Mouse (Mus musculus) fat pad, adult 2 months (tissue): ENCODE results near the gene Ccdc8.

ENCODE experiments used
- DNase-seq: peaks from one replicate; pipeline ENCODE4 v3.0.0-alpha.2; 2011; ENCODE audit warnings: low read depth, low spot score; ENCODE audit errors: extremely low read depth

The Ccdc8 gene

GRCm38 (mm10) chr7:17009326-17010009 lies 17.0 kb downstream of the Ccdc8 start:
- no peak for DNase-seq

- no peak for DNase-seq
These were observed 17.5 kb downstream of the Ccdc8 start for GRCm38 (mm10) chr7:17010010-17010347.

- DNase-seq: no peak
These were observed 19.5 kb downstream of the Ccdc8 start for GRCm38 (mm10) chr7:17011909-17012590.

GRCm38 (mm10) chr7:17015381-17015780 lies 22.9 kb downstream of the Ccdc8 start:
- DNase-seq: no peak

- DNase-seq: peak; percentile 88
These were observed 24.5 kb downstream of the Ccdc8 start for GRCm38 (mm10) chr7:17017036-17017435.

GRCm38 (mm10) chr7:17017921-17018320 lies 25.4 kb downstream of the Ccdc8 start:
- no peak for DNase-seq

- no peak for DNase-seq
These were observed 27.1 kb downstream of the Ccdc8 start for GRCm38 (mm10) chr7:17019426-17020166.

GRCm38 (mm10) chr7:17022176-17022575 lies 29.7 kb downstream of the Ccdc8 start:
- no peak for DNase-seq

GRCm38 (mm10) chr7:17023701-17024100 lies 31.2 kb downstream of the Ccdc8 start:
- no peak for DNase-seq

GRCm38 (mm10) chr7:17024141-17024540 lies 31.6 kb downstream of the Ccdc8 start:
- no peak for DNase-seq

GRCm38 (mm10) chr7:17024814-17025504 lies 32.5 kb downstream of the Ccdc8 start:
- peak; percentile 74 for DNase-seq

GRCm38 (mm10) chr7:17025505-17025894 lies 33.0 kb downstream of the Ccdc8 start:
- DNase-seq: peak; percentile 90

- no peak for DNase-seq
These were observed 33.6 kb downstream of the Ccdc8 start for GRCm38 (mm10) chr7:17025896-17026622.

- no peak for DNase-seq
These were observed 34.4 kb downstream of the Ccdc8 start for GRCm38 (mm10) chr7:17026710-17027587.

- no peak for DNase-seq
These were observed 35.3 kb downstream of the Ccdc8 start, which contains the start of gene Ppp5c for GRCm38 (mm10) chr7:17027588-17028343. Gene Ppp5c (minus strand): TSS chr7:17027924.

- no peak for DNase-seq
These were observed 36.4 kb downstream of the Ccdc8 start for GRCm38 (mm10) chr7:17028923-17029322.

GRCm38 (mm10) chr7:17030239-17030638 lies 37.7 kb downstream of the Ccdc8 start:
- DNase-seq: no peak

GRCm38 (mm10) chr7:17038018-17038695 lies 45.6 kb downstream of the Ccdc8 start:
- DNase-seq: no peak
